Mouse (Mus musculus) T-helper 1 cell (primary cell): ENCODE measurements around the gene Cnnm2.

Experiments used
- in situ Hi-C: fragments of 300-600 bp; cut with MboI, MseI; formaldehyde crosslinking; loops from one replicate; pipeline ENCODE4 v1.15.1; 2025; ENCODE audit warnings: high pct_unique_total_duplicates

The Cnnm2 gene

GRCm38 (mm10) chr19:46761247-46761946 is at the start of gene Cnnm2:
Cnnm2 (plus strand) TSS chr19:46761596.
- in situ Hi-C loops: loop anchor here (5.0 kb wide), 2 partner anchors 106 to 226 kb away; no protein-coding TSS in a partner anchor

DNA sequence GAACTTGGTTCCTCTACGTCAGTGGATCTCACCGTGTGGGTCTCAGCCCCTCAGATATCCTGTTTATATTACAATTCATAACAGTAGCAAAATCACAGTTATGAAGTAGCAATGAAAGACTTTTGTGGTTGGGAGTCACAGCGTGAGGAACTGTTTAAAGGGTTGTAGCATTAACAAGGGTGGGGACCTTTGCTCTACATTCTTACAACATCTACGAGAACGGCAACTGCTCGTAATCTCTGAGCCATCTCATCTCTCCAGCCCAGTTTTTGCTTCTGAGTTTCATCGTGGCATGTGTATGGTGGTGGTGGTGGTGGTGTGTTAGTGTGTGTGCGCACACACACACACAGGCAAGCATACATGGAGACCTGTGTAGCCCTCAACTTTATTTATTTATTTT is 47.2 kb upstream of the Cnnm2 start:
- in situ Hi-C loops: no loop called here

DNA sequence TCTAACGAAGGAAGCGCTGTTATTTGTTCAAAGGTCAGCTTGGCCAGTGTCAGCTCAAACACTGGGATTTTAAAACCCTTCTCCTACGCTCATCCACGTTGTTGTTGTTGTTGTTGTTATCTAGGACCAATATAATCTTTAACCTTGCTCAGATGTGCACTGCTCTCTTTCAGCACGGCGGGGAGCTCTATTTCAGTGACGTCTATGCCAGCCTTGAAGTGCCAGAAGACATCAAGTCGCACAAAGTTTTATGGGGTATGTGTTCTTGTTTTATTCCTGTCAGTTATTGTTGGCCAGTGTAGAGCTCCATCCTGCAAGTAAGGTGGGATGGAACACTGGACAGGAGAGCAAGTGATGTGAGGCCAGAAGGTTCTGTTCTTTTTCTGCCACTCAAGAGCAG is 46.4 kb upstream of the Cnnm2 start:
- in situ Hi-C loops: no loop called here

- in situ Hi-C loops: no loop called here
Measured at GRCm38 (mm10) chr19:46718150-46718549, 43.2 kb upstream of the Cnnm2 start.

- in situ Hi-C loops: no loop called here
Measured at GRCm38 (mm10) chr19:46724411-46724810, 37.0 kb upstream of the Cnnm2 start.

DNA sequence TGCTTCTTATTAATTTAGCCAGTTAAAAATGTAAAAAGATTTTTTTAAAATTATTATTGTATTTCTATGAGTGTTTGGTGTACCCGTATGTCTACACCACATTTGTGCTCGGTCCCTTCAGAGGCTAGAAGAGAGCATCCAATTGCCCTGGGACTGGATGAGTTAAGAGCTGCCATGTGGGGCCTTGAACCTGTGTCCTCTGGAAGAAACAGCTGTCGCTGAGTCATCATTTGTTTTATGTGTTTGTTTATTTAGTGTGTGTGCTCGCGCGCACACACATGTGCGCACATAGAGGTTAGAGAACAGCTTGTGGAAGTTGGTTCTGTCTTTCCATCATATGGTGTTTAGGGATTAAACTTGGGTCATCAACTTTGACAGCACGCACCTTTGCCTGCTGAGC is 35.3 kb upstream of the Cnnm2 start:
- in situ Hi-C loops: no loop called here

GRCm38 (mm10) chr19:46727140-46727736 is 34.2 kb upstream of the Cnnm2 start:
- in situ Hi-C loops: no loop called here

- in situ Hi-C loops: no loop called here
Measured at GRCm38 (mm10) chr19:46727945-46728540, 33.4 kb upstream of the Cnnm2 start.

DNA sequence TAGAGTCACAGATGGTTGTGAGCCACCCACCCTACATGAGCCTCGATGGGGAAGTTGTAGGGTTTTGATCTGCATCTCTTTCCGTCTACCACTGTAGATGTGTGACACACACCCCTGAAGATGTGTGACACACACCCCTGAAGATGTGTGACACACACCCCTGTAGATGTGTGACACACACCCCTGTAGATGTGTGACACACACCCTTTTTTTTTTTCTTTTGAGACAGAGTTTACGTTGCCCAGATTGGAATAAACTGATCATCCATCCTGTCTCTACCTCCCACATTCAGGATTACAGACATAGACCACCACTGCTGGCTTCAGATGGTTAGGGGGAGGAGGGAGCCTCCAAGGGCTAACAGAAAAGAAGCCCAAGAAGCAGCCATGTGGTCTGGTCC is 32.5 kb upstream of the Cnnm2 start:
- in situ Hi-C loops: no loop called here

DNA sequence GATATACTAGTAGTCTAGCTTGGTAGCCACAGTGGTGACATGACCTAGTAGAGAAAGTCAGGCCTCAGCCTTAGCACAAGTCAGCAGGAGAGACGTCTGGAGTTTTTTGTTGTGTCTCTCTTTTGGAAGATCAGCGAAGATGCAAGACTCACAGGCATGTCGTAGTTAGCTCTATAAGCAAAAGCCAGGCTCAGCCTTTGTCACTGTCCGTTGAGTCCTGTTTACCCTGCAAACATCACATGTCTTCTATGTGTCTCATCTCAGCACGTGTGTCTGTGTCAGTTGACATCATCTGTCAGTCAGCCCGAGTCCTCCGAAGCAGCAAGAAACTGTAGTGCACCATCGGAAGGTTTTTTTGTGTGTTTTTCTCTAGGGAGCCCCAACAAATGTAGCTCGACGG is 30.0 kb upstream of the Cnnm2 start:
- in situ Hi-C loops: loop anchor here (5.0 kb wide), 2 partner anchors 59 to 66 kb away; partner anchors contain the start of gene Cyp17a1

DNA sequence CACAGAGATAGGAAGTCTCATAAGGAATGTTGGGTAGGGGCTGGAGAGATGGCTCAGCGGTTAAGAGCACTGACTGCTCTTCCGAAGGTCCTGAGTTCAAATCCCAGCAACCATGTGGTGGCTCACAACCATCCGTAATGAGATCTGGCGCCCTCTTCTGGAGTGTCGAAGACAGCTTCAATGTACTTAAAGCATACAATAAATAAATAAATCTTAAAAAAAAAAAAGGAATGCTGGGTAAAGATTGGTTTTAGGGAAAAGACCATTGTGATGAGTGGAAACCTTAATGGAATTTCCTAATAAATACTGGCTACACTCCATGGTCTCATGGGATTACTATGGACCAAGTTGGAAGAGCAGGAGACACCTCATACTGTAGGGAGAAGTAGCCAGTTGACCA is 28.7 kb upstream of the Cnnm2 start:
- in situ Hi-C loops: loop anchor here (5.0 kb wide), 2 partner anchors 60 to 65 kb away; partner anchors contain the start of gene Cyp17a1

- in situ Hi-C loops: loop anchor here (5.0 kb wide), 2 partner anchors 61 to 64 kb away; partner anchors contain the start of gene Cyp17a1
Measured at GRCm38 (mm10) chr19:46733626-46734025, 27.8 kb upstream of the Cnnm2 start.

DNA sequence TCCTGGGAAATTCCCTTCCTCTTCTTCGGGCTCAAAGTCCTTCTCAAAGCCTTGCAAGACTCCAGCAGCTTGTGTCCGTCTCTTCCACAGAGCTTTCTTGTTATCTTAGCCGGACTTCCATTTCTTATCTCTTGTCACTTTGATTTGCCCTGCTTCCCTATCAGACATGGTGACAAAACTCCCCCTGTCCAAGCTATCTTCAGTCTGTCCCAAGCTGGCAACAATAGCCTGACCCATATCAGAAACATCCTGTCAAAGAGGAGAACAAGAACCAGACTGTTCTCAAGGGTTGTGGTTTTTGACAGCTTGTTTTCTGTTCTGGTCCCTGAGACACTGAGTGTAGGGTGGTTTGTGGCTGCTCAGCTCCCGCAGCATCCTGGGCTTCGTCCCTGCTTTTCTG is 26.2 kb upstream of the Cnnm2 start:
- in situ Hi-C loops: loop anchor here (5.0 kb wide), 1 partner anchor 148 kb away; no protein-coding TSS in a partner anchor

DNA sequence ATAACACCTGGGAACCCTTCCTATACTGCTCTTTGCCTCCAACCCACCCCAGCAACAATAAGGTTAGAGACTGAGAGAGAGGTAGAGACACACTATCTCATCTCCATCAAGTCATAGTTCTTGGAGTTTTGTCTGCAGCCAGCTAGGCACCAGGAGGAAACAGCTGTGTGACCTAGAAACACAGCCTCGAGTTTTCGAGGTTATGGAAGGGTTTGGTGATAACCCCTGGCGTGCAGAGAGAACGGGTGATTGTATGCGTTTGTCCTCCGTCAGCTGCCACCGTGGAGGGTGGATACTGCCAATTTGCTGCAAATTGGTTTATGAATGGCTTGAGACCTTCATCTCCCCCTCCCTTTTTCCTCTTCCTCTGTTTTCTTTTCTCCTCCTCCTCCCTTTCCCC is 24.3 kb upstream of the Cnnm2 start:
- in situ Hi-C loops: loop anchor here (5.0 kb wide), 1 partner anchor 150 kb away; no protein-coding TSS in a partner anchor

- in situ Hi-C loops: no loop called here
Measured at GRCm38 (mm10) chr19:46740341-46741008, 20.9 kb upstream of the Cnnm2 start.

DNA sequence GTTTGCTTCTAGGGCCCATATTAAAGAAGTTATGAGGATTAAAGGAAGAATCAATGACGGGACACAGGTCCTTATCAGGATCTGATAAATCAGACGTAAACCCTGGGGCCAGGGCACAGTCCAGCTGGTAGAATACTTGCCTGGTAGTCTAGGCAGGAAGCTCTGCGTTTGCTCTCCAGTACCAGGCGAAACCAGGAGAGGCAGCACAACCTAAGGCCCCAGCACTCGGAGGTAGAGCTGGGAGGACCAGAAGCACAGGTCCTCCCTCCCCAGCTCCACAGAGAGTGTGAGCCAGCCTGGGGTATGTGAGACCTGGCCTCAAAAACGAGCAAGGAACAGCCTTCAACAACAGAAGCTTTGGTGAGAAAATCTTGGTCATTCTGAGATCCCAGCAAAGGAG is 19.8 kb upstream of the Cnnm2 start:
- in situ Hi-C loops: no loop called here

DNA sequence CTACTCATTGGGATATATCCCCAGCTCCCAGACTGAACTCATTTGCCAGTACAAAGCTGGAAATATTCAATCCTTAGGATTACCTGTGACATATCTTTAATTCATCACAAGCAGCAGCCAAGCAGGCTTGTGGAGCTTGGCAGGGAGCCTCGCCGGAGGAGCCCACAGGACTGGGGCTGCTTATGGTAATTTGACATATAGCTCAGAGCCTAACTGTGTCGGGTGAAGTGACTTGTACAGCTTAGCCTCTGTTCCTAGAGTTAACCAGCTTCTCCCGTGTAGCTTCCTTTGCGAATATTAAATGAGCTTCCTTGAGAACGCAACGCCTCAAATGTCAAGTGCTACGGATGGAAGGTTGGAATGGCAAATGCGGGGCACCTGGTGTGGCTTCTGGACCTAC is 16.7 kb upstream of the Cnnm2 start:
- in situ Hi-C loops: no loop called here

DNA sequence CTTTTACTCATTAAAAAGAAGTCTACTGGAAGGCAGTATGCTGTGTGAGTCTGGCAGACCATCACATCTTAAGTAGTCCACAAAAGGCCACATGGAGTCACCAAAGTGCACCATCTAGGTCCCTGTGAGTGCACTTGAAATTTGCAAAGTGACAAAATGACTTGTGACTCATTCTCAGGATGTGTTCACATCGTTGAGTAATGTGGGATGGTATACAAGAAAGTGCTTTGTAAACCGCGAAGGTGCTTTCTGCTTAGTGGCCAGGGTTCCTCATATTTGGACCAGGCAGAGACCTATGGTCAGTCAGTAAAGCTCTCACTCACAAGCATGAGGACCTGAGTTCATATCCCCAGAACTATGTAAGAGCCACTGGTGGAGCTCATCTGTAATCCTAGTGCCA is 13.6 kb upstream of the Cnnm2 start:
- in situ Hi-C loops: no loop called here

- in situ Hi-C loops: no loop called here
Measured at GRCm38 (mm10) chr19:46752235-46752634, 9.2 kb upstream of the Cnnm2 start.

GRCm38 (mm10) chr19:46755066-46755465 is 6.3 kb upstream of the Cnnm2 start:
- in situ Hi-C loops: no loop called here

DNA sequence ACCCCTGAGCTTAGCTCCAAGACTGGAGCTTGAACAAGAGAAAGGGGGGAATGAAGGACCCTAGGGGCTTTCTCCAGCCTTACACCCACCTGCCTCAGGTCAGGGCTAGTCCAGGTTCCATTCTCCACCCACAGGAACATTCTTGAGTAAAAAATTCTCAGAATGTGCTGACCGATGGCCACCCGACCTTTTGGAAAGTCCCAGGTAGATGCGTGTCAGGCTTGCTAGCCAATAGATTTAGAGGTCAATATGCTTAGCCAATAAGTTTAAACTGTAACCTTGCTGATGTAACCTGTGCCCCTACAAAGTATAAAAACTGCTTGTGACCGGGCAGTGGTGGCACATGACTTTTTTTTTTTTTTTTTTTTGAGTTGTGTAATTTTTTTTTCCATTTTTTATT is 5.2 kb upstream of the Cnnm2 start:
- in situ Hi-C loops: no loop called here

DNA sequence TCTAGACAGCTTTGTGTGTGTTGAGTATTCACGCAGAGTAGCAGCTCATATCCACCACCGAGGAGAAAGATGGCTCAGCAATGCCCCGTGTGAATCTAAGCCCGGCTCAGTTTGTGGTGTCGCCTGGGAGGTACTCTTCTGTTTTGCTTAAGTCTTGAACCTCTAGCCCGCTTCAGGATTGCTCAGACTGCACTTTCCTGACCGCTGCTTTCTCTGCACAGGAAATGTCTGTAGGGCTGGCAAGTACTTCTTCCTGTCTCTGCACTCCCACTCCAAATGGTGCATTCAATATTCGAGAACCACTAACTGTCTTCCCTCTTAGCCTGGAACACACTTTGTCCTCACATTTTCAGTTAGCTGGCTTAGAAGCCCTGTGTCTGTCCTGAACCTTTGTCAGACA is 2.3 kb upstream of the Cnnm2 start:
- in situ Hi-C loops: no loop called here
